Mouse (Mus musculus): Measurements from ENCODE around the gene Entpd7. TPM values are rescaled to one million over a fixed set of nuclear protein-coding genes. Genes with fewer than 3 reads are reported as not detected.

Entpd7 gene
- polyA plus RNA-seq (2015; fragmentation: Illumina TruSeq; extraction: RNeasy Lipid Tissue Mini Kit (QIAGEN cat#74804); ENCODE audit: insufficient read depth, low replicate concordance), result 4.7 TPM

DNA sequence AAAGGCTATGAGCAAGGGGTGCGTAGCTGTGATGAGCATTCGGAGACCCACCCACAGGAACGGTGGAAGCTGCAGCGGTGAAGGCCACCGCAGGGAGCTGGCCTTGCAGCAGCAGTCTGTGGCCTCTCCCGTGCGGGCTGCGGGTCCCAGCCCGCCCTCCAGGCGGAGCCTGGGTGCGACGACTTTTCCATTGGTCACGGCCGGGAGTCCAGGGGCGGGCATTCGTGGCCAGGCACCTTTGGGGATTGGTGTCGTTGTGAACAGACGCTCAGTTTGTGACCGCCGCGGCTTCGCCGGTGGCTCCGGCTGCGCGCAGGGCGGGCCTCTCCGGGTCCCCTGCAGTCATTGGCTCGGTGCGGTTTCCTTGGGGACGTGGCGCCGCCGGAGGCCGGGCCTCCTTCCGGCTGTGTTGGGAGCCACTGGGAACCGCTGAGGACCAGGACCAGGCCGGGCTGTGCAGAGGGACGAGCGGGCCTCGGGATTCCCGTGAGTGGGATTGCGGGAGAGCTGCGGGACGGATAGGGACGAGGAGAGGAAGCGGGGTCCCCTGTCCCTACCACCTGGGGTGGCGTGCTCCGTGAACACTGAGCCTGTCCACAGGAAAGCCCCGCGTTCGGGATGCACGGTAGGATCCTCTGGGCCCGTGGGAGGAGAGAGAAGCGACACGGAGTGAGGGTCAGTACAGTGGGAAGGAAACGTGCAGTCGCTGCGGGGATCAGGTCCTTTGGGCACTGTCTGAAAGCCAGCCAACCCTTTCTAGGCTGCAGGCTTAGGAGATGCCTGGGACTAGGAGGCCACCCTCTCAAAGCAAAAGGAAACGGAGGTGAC is at the start of gene Entpd7:
Gene Entpd7 (plus strand): TSS at position 254 of the 828 bp plus-strand sequence.

DNA sequence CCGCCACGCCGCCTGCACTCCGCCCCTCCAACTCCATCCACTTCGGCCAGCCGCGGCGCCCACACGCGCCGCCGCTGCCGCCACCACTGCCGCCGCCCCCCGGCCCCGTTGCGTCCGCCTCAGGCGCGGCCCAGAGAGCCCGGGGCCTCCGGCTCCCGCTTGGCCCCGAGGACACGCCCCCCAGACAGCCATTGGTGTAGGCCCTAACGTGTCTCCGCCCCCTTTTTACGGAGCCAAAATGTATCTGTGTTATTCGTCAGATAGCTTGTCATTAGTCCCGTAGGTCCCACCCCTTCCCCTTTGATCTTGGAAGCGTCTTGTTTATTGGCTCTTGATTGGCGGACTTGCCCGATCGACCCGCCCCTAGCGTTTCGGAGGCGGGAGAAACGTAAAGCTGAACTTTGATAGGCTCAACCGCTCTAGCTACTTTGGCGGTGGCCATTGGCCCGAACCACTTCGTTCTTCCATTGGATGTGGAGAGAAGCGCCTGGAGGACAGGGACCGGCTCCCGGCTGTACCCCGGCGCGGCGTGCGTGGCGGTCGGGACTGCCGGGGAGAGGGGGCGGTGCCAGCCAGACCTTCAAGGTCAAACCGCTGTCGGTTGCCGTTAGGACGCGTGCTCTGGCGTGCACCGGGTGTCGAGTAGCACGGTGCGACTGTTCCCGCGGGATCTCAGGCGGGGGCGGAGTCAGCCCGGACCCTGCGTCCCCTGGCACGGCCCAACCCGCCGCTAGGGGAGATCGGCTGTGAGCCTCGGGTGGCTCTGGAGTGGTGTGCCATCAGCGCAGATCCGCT is 14.5 kb upstream of the Entpd7 start, which contains the start of gene Slc25a28:
Gene Slc25a28 (minus strand): TSS at position 152 of the 795 bp plus-strand sequence.

DNA sequence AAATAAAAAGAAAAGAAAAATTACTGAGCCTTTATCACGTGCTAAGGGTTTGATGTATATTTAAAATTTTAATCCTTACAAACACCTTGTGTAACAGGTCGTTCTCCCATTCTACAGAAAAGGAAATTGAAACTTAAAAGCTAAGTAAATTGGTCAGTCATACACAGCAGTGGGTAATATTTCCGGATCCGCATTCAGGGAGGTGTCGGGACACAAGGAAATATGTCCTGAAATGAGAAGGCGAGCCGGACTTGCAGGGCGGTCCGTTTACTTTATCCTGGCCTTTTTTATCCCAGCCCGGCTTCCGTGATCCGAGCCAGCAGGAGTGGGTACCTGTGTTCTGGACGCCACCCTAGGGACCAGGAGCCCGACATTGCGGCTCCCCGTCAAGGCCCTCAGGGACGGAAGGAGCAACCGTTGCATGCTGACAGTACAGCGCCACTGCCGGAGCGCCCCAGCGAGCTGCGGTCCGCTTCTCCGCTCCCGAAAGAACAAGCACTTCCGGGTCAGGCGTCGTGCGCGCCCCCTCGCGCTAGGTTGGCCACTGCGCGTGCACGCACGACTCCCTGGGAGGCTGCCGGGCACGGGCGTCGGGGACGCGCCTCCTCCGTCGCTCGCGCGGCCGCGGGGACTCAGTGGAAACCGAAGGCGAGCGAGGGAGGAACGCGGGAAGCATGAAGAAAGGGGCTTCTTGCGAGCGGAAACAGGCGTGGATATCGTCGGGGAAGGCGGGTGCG is 63.2 kb downstream of the Entpd7 start, which contains the start of the genes Cutc and Cox15:
Gene Cutc (plus strand): TSS at position 508 of the 737 bp plus-strand sequence.
Gene Cox15 (minus strand): TSS at position 512 of the 737 bp plus-strand sequence.

DNA sequence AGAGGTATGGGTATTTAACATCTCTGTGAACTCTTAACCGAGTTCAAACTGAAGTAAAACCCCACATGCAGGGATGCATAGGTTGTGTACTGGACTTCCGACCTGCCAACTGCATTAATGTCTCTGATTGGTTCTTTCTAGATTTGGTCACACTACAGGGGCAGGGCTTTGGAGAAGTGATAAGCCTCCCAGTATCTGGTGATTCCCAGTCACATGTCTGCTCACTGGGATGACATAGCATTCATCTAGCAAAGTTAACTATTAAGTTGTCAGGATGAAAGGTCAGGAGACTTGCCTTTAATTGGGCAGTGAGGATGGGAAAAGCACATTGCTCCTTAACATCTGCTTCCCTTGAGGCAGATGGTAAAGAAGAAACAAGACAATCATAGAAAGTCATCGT is 92.5 kb downstream of the Entpd7 start, which contains the start of gene Abcc2:
Gene Abcc2 (plus strand): TSS at position 213 of the 400 bp plus-strand sequence.

Other genes starting within 250 kb of the Entpd7 start
- gene Cnnm1, start 249.2 kb upstream of the Entpd7 start, polyA plus RNA-seq (2015; fragmentation: Illumina TruSeq; extraction: RNeasy Lipid Tissue Mini Kit (QIAGEN cat#74804); ENCODE audit: insufficient read depth, low replicate concordance), result 0.06 TPM
- 23.7 TPM for gene Got1, start 165.1 kb upstream of the Entpd7 start, polyA plus RNA-seq (2015; fragmentation: Illumina TruSeq; extraction: RNeasy Lipid Tissue Mini Kit (QIAGEN cat#74804); ENCODE audit: insufficient read depth, low replicate concordance)
- gene Nkx2-3, start 77.3 kb upstream of the Entpd7 start, polyA plus RNA-seq (2015; fragmentation: Illumina TruSeq; extraction: RNeasy Lipid Tissue Mini Kit (QIAGEN cat#74804); ENCODE audit: insufficient read depth, low replicate concordance), result 8.4 TPM
- gene Slc25a28, start 14.8 kb upstream of the Entpd7 start, polyA plus RNA-seq (2015; fragmentation: Illumina TruSeq; extraction: RNeasy Lipid Tissue Mini Kit (QIAGEN cat#74804); ENCODE audit: insufficient read depth, low replicate concordance), result 34.8 TPM
- gene Cutc, start 63.3 kb downstream of the Entpd7 start, polyA plus RNA-seq (2015; fragmentation: Illumina TruSeq; extraction: RNeasy Lipid Tissue Mini Kit (QIAGEN cat#74804); ENCODE audit: insufficient read depth, low replicate concordance), result 27.6 TPM
- 14.5 TPM for gene Cox15, start 63.3 kb downstream of the Entpd7 start, polyA plus RNA-seq (2015; fragmentation: Illumina TruSeq; extraction: RNeasy Lipid Tissue Mini Kit (QIAGEN cat#74804); ENCODE audit: insufficient read depth, low replicate concordance)
- 0.06 TPM for gene Abcc2, start 92.5 kb downstream of the Entpd7 start, polyA plus RNA-seq (2015; fragmentation: Illumina TruSeq; extraction: RNeasy Lipid Tissue Mini Kit (QIAGEN cat#74804); ENCODE audit: insufficient read depth, low replicate concordance)